Mouse (Mus musculus) olfactory bulb, adult 2 months (tissue): ENCODE data around the gene Trappc3l.

Experiments used
- CTCF ChIP-seq: fragments of 200-500 bp; IDR thresholded peaks from 2 replicates; pipeline ENCODE4 v1.5.1; 2012; ENCODE audit warnings: low read depth, mild to moderate bottlenecking, low read length, moderate library complexity; ENCODE audit not compliant: insufficient read depth
- POLR2A ChIP-seq: fragments of 200-500 bp; IDR thresholded peaks from 2 replicates; pipeline ENCODE4 v1.6.1; 2012; ENCODE audit warnings: mild to moderate bottlenecking, low read depth, low read length, moderate library complexity; ENCODE audit not compliant: insufficient read depth

- TF ChIP-seq POLR2A (no peak), CTCF (no peak)
Measured at GRCm38 (mm10) chr10:34070999-34071492, 33.6 kb downstream of the Trappc3l start.
